Mouse (Mus musculus): Measurements from ENCODE around the gene Tmem107. TPM values are rescaled to one million over a fixed set of nuclear protein-coding genes. Genes with fewer than 3 reads are reported as not detected.

Tmem107 gene
- total RNA-seq, 1 experiment from 2014 or later, result 12.0 TPM

Other genes starting within 250 kb of the Tmem107 start
- gene Ndel1, start 198.9 kb upstream of the Tmem107 start, total RNA-seq (2021), result 67.1 and 73.2 TPM in 2 replicates
- 0.15 TPM in 1 of 2 replicates, not detected in the other for gene Rnf222, start 182.3 kb upstream of the Tmem107 start, total RNA-seq (2021)
- 1,094 and 1,263 TPM in 2 replicates for gene Rpl26, start 169.2 kb upstream of the Tmem107 start, total RNA-seq (2021)
- 0.30 and 0.45 TPM in 2 replicates for gene Odf4, start 143.7 kb upstream of the Tmem107 start, total RNA-seq (2021)
- 28.7 and 31.9 TPM in 2 replicates for gene Arhgef15, start 113.3 kb upstream of the Tmem107 start, total RNA-seq (2021)
- gene Slc25a35, start 102.7 kb upstream of the Tmem107 start, total RNA-seq (2021), result 54.6 and 55.8 TPM in 2 replicates
- gene Rangrf, start 95.6 kb upstream of the Tmem107 start, total RNA-seq (2021), result 16.3 and 24.8 TPM in 2 replicates
- 28.1 and 29.0 TPM in 2 replicates for gene Pfas, start 62.3 kb upstream of the Tmem107 start, total RNA-seq (2021)
- gene Ctc1, start 54.9 kb upstream of the Tmem107 start, total RNA-seq (2021), result 24.2 and 27.9 TPM in 2 replicates
- gene Aurkb, start 25.2 kb upstream of the Tmem107 start, total RNA-seq (2021), result 17.1 and 18.8 TPM in 2 replicates
- 19.2 and 20.6 TPM in 2 replicates for gene Borcs6, start 11.1 kb upstream of the Tmem107 start, total RNA-seq (2021)
- gene Vamp2, start 17.7 kb downstream of the Tmem107 start, total RNA-seq (2021), result 111 and 139 TPM in 2 replicates
- 116 and 118 TPM in 2 replicates for gene Per1, start 24.4 kb downstream of the Tmem107 start, total RNA-seq (2021)
- 0.37 TPM in 1 of 2 replicates, not detected in the other for gene Hes7, start 49.6 kb downstream of the Tmem107 start, total RNA-seq (2021)
- gene 9130213A22Rik, start 51.8 kb downstream of the Tmem107 start, total RNA-seq (2021), result 0.38 and 0.41 TPM in 2 replicates
- 1.2 and 1.6 TPM in 2 replicates for gene Aloxe3, start 55.1 kb downstream of the Tmem107 start, total RNA-seq (2021)
- not detected in 2 replicates for gene Alox12b, start 86.2 kb downstream of the Tmem107 start, total RNA-seq (2021)
- gene Alox8, start 127.0 kb downstream of the Tmem107 start, total RNA-seq (2021), result 0.19 TPM in 1 of 2 replicates, not detected in the other
- gene Gucy2e, start 166.2 kb downstream of the Tmem107 start, total RNA-seq (2021), result not detected in 2 replicates

Measured in adrenal gland, postnatal 14 days (tissue).